Mouse (Mus musculus) cerebellum, adult 2 months (tissue): Measurements from ENCODE around the gene Gm43738.

Experiments used
- CTCF ChIP-seq: fragments of 200-500 bp; IDR thresholded peaks from 2 replicates; pipeline ENCODE4 v1.5.1; 2011; ENCODE audit warnings: low read depth, mild to moderate bottlenecking, control low read depth, low read length, moderate library complexity, borderline replicate concordance; ENCODE audit not compliant: insufficient read depth
- POLR2A ChIP-seq: fragments of 200-500 bp; IDR thresholded peaks from 2 replicates; pipeline ENCODE4 v1.6.1; 2011; ENCODE audit warnings: low read length, control low read depth, borderline replicate concordance; ENCODE audit not compliant: insufficient read depth

DNA sequence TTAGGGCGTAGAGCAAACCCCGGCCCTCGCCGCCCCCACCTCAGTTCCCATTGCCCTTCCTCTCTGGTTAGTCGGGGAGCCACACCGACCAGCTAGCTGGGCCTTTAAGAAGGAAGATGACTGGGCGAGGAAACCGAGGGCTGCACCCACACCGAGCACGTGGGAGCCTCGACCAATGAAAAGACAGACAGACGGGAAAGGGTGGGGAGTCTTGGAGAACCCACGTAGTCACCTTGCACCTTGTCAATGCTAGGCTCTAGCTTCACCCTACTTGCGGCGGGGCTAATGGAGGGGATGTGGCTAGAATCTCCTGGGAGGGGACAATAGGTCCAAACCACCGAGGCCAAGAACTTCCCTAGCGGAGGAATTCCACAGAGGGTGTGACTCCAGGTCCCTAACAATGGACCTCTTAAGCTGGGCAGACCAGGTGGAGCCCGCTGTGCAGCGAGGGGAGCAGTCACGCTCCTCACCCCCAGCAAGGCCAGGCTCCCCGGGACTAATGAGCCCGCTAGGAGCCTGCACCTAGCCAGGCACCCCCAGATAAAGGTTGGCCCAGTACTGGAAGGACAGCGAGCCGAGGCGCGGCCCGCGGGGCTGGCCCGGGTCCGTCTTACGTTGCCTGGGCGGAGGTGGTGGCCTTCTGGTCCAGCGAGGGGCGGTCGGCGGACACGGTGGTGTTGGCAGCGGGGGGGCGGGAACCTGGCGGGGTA lies 10.9 kb downstream of the Gm43738 start:
- TF ChIP-seq CTCF (no peak), POLR2A (peak; percentile 71; the same call in 1 of the 2 replicates)
